Mouse (Mus musculus) lung, postnatal 0 days (tissue): ENCODE data around the gene Cux1.
A peak's percentile ranks its signal among the peaks of the same experiment; 100 is the strongest.

Experiments
- CTCF ChIP-seq: IDR thresholded peaks from 2 replicates; pipeline ENCODE4 v1.5.1; 2016; ENCODE audit warnings: antibody characterized with exemption, mild to moderate bottlenecking
- EP300 ChIP-seq: IDR thresholded peaks from 2 replicates; pipeline ENCODE4 v1.6.1; 2016; ENCODE audit warnings: antibody characterized with exemption, mild to moderate bottlenecking, control low read depth

DNA sequence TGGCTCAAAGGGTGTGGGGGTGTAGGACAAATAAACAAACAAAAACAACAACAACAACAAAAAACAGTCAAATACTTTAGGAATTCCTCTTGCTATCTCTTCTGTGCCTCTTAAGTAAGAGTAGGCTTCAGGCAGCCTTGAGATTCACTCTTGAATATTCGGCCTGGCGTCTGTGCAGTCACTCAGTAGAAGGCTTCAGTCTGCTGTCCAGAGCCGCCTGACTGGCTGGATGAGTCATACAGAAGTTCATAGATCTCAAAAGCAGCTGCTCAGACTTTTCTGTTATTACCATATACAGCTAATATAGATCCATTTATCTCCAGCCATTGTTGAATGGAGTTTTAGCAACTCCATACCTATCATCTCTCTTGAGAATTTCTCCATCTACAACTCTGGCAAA lies 145.4 kb downstream of the Cux1 start:
- no peak for TF ChIP-seq CTCF
- TF ChIP-seq EP300, result 0 out of 2 replicates have a peak, but pooled peaks have one; percentile 27
